Mouse (Mus musculus): ENCODE measurements around the gene Tcaf3. TPM values are rescaled to one million over a fixed set of nuclear protein-coding genes. Genes with fewer than 3 reads are reported as not detected.

Gene Tcaf3
- total RNA-seq (2021) = not detected
- long read RNA-seq = 0 reads

- DNase-seq (ENCODE audit: low spot score in 2 of 2) = no peak
Observed at GRCm38 (mm10) chr6:42597592-42597991, at the start of gene Tcaf3. Gene Tcaf3, minus strand, starts transcription at chr6:42597692.

GRCm38 (mm10) chr6:42644912-42645549, 47.5 kb upstream of the Tcaf3 start, which contains the start of gene Tcaf2:
Gene Tcaf2, minus strand, starts transcription at chr6:42645254.
- peak; percentile 43 to 79 for DNase-seq (ENCODE audit: low spot score in 2 of 2)

- DNase-seq (ENCODE audit: low spot score in 2 of 2) = no peak
Observed at GRCm38 (mm10) chr6:42634393-42634792, 36.9 kb upstream of the Tcaf3 start.

- DNase-seq (ENCODE audit: low spot score in 2 of 2) = no peak
Observed at GRCm38 (mm10) chr6:42631395-42631794, 33.9 kb upstream of the Tcaf3 start.

- DNase-seq (ENCODE audit: low spot score in 2 of 2) = no peak
Observed at GRCm38 (mm10) chr6:42616904-42617303, 19.4 kb upstream of the Tcaf3 start.

- peak in 1 of 2 experiments; percentile 11 for DNase-seq (ENCODE audit: low spot score in 2 of 2)
Observed at GRCm38 (mm10) chr6:42612218-42612617, 14.7 kb upstream of the Tcaf3 start.

GRCm38 (mm10) chr6:42610954-42611522, 13.5 kb upstream of the Tcaf3 start:
- no peak for DNase-seq (ENCODE audit: low spot score in 2 of 2)

GRCm38 (mm10) chr6:42593138-42593882, 4.2 kb downstream of the Tcaf3 start:
- no peak for DNase-seq (ENCODE audit: low spot score in 2 of 2)

GRCm38 (mm10) chr6:42586569-42586968, 10.9 kb downstream of the Tcaf3 start:
- no peak for DNase-seq (ENCODE audit: low spot score in 2 of 2)

- DNase-seq (ENCODE audit: low spot score in 2 of 2) = peak; percentile 20 to 63
Observed at GRCm38 (mm10) chr6:42583488-42583872, 14.0 kb downstream of the Tcaf3 start.

GRCm38 (mm10) chr6:42582741-42583487, 14.6 kb downstream of the Tcaf3 start:
- no peak for DNase-seq (ENCODE audit: low spot score in 2 of 2)

GRCm38 (mm10) chr6:42578678-42579077, 18.8 kb downstream of the Tcaf3 start:
- DNase-seq (ENCODE audit: low spot score in 2 of 2) = no peak

GRCm38 (mm10) chr6:42577433-42577832, 20.1 kb downstream of the Tcaf3 start:
- no peak for DNase-seq (ENCODE audit: low spot score in 2 of 2)

GRCm38 (mm10) chr6:42568205-42568604, 29.3 kb downstream of the Tcaf3 start:
- DNase-seq (ENCODE audit: low spot score in 2 of 2) = peak in 1 of 2 experiments; percentile 13

GRCm38 (mm10) chr6:42566076-42566598, 31.4 kb downstream of the Tcaf3 start:
- no peak for DNase-seq (ENCODE audit: low spot score in 2 of 2)

- no peak for DNase-seq (ENCODE audit: low spot score in 2 of 2)
Observed at GRCm38 (mm10) chr6:42562280-42562679, 35.2 kb downstream of the Tcaf3 start.

- no peak for DNase-seq (ENCODE audit: low spot score in 2 of 2)
Observed at GRCm38 (mm10) chr6:42560885-42561284, 36.6 kb downstream of the Tcaf3 start.

- DNase-seq (ENCODE audit: low spot score in 2 of 2) = no peak
Observed at GRCm38 (mm10) chr6:42558641-42559040, 38.9 kb downstream of the Tcaf3 start.

- no peak for DNase-seq (ENCODE audit: low spot score in 2 of 2)
Observed at GRCm38 (mm10) chr6:42547461-42547860, 50.0 kb downstream of the Tcaf3 start, which contains the start of gene Olfr455. Gene Olfr455, minus strand, starts transcription at chr6:42547587.

- no peak for DNase-seq (ENCODE audit: low spot score in 2 of 2)
Observed at GRCm38 (mm10) chr6:42546180-42546579, 51.3 kb downstream of the Tcaf3 start.

- DNase-seq (ENCODE audit: low spot score in 2 of 2) = peak in 1 of 2 experiments; percentile 10
Observed at GRCm38 (mm10) chr6:42545451-42545885, 52.0 kb downstream of the Tcaf3 start.
